Mouse (Mus musculus) retina, adult 2 months (tissue): ENCODE data around the gene Rrp7a.
A peak's percentile ranks its signal among the peaks of the same experiment; 100 is the strongest.

Experiments used
- DNase-seq: peaks from one replicate; pipeline ENCODE4 v3.0.0-alpha.2; 2012; ENCODE audit warnings: low read depth, low spot score

Gene Rrp7a

GRCm38 (mm10) chr15:83122566-83123145, at the start of gene Rrp7a:
Gene Rrp7a, minus strand, starts transcription at chr15:83122801.
- DNase-seq: peak; percentile 72

- DNase-seq: peak; percentile 90
These were observed 49.3 kb upstream of the Rrp7a start for GRCm38 (mm10) chr15:83171712-83172481.

- no peak for DNase-seq
These were observed 48.5 kb upstream of the Rrp7a start for GRCm38 (mm10) chr15:83170956-83171659.

GRCm38 (mm10) chr15:83169772-83170722, 47.4 kb upstream of the Rrp7a start:
- no peak for DNase-seq

GRCm38 (mm10) chr15:83168875-83169771, 46.5 kb upstream of the Rrp7a start:
- DNase-seq: no peak

- DNase-seq: no peak
These were observed 45.7 kb upstream of the Rrp7a start for GRCm38 (mm10) chr15:83168311-83168710.

- DNase-seq: no peak
These were observed 45.0 kb upstream of the Rrp7a start for GRCm38 (mm10) chr15:83167550-83168065.

- no peak for DNase-seq
These were observed 44.5 kb upstream of the Rrp7a start for GRCm38 (mm10) chr15:83167126-83167525.

- DNase-seq: no peak
These were observed 44.0 kb upstream of the Rrp7a start for GRCm38 (mm10) chr15:83166642-83167041.

GRCm38 (mm10) chr15:83165526-83166315, 43.1 kb upstream of the Rrp7a start:
- DNase-seq: no peak

- no peak for DNase-seq
These were observed 42.4 kb upstream of the Rrp7a start for GRCm38 (mm10) chr15:83164971-83165471.

GRCm38 (mm10) chr15:83162818-83163485, 40.4 kb upstream of the Rrp7a start:
- no peak for DNase-seq

- no peak for DNase-seq
These were observed 39.4 kb upstream of the Rrp7a start for GRCm38 (mm10) chr15:83162001-83162400.

GRCm38 (mm10) chr15:83161062-83161748, 38.6 kb upstream of the Rrp7a start:
- DNase-seq: no peak

GRCm38 (mm10) chr15:83160561-83160960, 38.0 kb upstream of the Rrp7a start:
- DNase-seq: no peak

- no peak for DNase-seq
These were observed 37.2 kb upstream of the Rrp7a start for GRCm38 (mm10) chr15:83159823-83160222.

- no peak for DNase-seq
These were observed 36.1 kb upstream of the Rrp7a start for GRCm38 (mm10) chr15:83158587-83159160.

GRCm38 (mm10) chr15:83157667-83158064, 35.1 kb upstream of the Rrp7a start:
- DNase-seq: no peak
